Mouse (Mus musculus): ENCODE results near the gene Spg11. TPM values are rescaled to one million over a fixed set of nuclear protein-coding genes. Genes with fewer than 3 reads are reported as not detected.
A peak's percentile ranks its signal among the peaks of the same experiment; 100 is the strongest.

Gene Spg11
- polyA plus RNA-seq, 1 experiment from 2014 or later = 10.2 TPM

GRCm38 (mm10) chr2:122154479-122154878, 36.3 kb upstream of the Spg11 start:
- peaks cover 21% of the 10 kb centered on the region; the same call in 1 of the 2 replicates for H3K36me3 ChIP-seq
- H3K4me2 ChIP-seq = no peak overlapping the region
- no peak for ATAC-seq (ENCODE audit: borderline replicate concordance, extremely low read depth, low FRiP score, low TSS enrichment)
- no peaks in the 10 kb centered on the region for H3K27me3 ChIP-seq
- no peak overlapping the region for H3K27ac ChIP-seq
- no peak overlapping the region for H3K9ac ChIP-seq
- no peak overlapping the region for H3K4me3 ChIP-seq
- no peaks in the 10 kb centered on the region for H3K9me3 ChIP-seq
- 89% methylated on average over 2 of the region's 2 CpGs for WGBS
- peaks cover 11% of the 10 kb centered on the region; the same call in 1 of the 2 replicates for H3K4me1 ChIP-seq

GRCm38 (mm10) chr2:122153681-122154365, 35.6 kb upstream of the Spg11 start:
- no peak for ATAC-seq (ENCODE audit: borderline replicate concordance, extremely low read depth, low FRiP score, low TSS enrichment)
- 79% methylated on average over 7 of the region's 7 CpGs for WGBS

DNA sequence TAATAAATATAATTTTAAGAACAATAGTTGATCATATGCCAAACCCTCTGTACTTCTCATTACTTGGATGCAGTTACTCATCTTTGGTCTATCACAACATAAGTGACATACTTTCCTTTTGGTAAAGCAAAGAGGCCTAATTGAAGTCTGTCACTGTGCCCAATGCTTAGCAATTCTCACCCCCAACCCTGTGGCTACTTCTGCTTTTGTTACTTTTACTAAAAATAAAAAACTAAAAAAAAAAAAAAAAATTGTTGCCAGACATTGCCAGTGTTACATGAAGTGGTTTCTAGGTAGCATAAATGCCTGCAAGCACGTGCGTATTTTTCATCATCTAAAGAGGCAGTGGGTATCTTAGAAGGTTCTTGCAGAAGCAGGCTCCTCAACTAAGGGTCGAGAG, 34.7 kb upstream of the Spg11 start:
- no peak for ATAC-seq (ENCODE audit: borderline replicate concordance, extremely low read depth, low FRiP score, low TSS enrichment)
- Histone ChIP-seq H3K4me1 (peaks cover 9% of the 10 kb centered on the region; the same call in 1 of the 2 replicates), H3K36me3 (peaks cover 21% of the 10 kb centered on the region; the same call in 1 of the 2 replicates), H3K27ac (no peak overlapping the region), H3K27me3 (no peaks in the 10 kb centered on the region), H3K9me3 (no peaks in the 10 kb centered on the region), H3K4me3 (no peak overlapping the region), H3K9ac (no peak overlapping the region), H3K4me2 (no peak overlapping the region)
- WGBS = 85% methylated on average over 3 of the region's 3 CpGs

More at GRCm38 (mm10) chr2:122153681-122154365, 35.6 kb upstream of the Spg11 start:
- H3K4me1 ChIP-seq = peaks cover 13% of the 10 kb centered on the region; the same call in 1 of the 2 replicates
- H3K36me3 ChIP-seq = peaks cover 21% of the 10 kb centered on the region; the same call in 1 of the 2 replicates
- no peak overlapping the region for H3K4me3 ChIP-seq
- no peak overlapping the region for H3K4me2 ChIP-seq
- H3K9ac ChIP-seq = no peak overlapping the region
- no peaks in the 10 kb centered on the region for H3K27me3 ChIP-seq
- no peak overlapping the region for H3K27ac ChIP-seq
- no peaks in the 10 kb centered on the region for H3K9me3 ChIP-seq

GRCm38 (mm10) chr2:122151221-122151620, 33.0 kb upstream of the Spg11 start:
- no peak overlapping the region for H3K27ac ChIP-seq
- no peaks in the 10 kb centered on the region for H3K9me3 ChIP-seq
- H3K4me1 ChIP-seq = peaks cover 9% of the 10 kb centered on the region; the same call in 1 of the 2 replicates
- H3K27me3 ChIP-seq = no peaks in the 10 kb centered on the region
- H3K9ac ChIP-seq = no peak overlapping the region
- ATAC-seq (ENCODE audit: borderline replicate concordance, extremely low read depth, low FRiP score, low TSS enrichment) = no peak
- peaks cover 21% of the 10 kb centered on the region; the same call in 1 of the 2 replicates for H3K36me3 ChIP-seq
- WGBS = 98% methylated on average over 1 of the region's 1 CpGs
- no peak overlapping the region for H3K4me3 ChIP-seq
- H3K4me2 ChIP-seq = no peak overlapping the region

DNA sequence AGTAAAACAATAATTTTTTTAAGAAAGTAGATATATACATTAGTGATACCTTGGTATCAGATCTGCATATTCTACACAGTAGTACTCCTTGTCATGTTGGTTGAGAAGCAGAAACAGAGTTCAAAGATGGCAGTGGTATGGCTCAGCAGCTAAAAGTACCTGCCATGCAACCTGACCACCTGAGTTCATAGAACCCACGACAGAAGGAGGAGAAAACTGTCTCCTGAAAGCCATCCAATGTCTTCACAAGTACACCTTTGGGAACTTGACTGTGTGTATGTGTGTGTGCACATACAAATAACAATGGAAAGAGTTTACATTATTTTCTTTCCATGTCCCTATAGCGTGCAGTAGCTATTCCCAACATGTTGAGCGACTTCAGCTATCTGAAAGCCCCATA, 31.5 kb upstream of the Spg11 start:
- WGBS = 79% methylated on average over 3 of the region's 3 CpGs
- no peak overlapping the region for H3K9ac ChIP-seq
- no peak overlapping the region; the same call in 1 of the 2 replicates for H3K4me2 ChIP-seq
- H3K9me3 ChIP-seq = no peaks in the 10 kb centered on the region
- no peak for ATAC-seq (ENCODE audit: borderline replicate concordance, extremely low read depth, low FRiP score, low TSS enrichment)
- peaks cover 9% of the 10 kb centered on the region; the same call in 1 of the 2 replicates for H3K4me1 ChIP-seq
- H3K4me3 ChIP-seq = no peak overlapping the region
- no peak overlapping the region for H3K27ac ChIP-seq
- H3K27me3 ChIP-seq = no peaks in the 10 kb centered on the region
- H3K36me3 ChIP-seq = peaks cover 16% of the 10 kb centered on the region; the same call in 1 of the 2 replicates

DNA sequence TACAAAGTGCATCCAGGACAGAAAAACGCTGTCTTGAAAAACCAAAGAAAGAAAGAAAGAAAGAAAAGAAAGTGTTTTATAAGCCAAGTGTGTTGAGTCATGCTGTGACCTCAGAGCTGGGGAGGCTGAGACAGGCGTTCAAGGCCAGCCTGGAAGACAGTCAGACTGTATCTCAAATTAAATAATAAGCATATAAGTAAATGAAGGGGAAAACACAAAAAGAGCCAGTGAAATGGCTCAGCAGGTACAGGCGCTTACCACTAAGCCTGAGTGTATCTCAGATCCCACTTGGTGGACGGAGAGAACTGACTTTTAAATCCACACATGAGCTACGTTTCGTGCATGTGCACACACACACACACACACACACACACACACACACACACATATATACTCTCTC, 31.1 kb upstream of the Spg11 start:
- Histone ChIP-seq H3K9ac (no peak overlapping the region), H3K4me1 (peaks cover 9% of the 10 kb centered on the region; the same call in 1 of the 2 replicates), H3K27ac (no peak overlapping the region), H3K9me3 (no peaks in the 10 kb centered on the region), H3K4me3 (no peak overlapping the region), H3K27me3 (no peaks in the 10 kb centered on the region), H3K36me3 (peaks cover 16% of the 10 kb centered on the region; the same call in 1 of the 2 replicates), H3K4me2 (peak overlapping the region; percentile 55)
- ATAC-seq (ENCODE audit: borderline replicate concordance, extremely low read depth, low FRiP score, low TSS enrichment) = no peak
- 91% methylated on average over 6 of the region's 6 CpGs for WGBS

GRCm38 (mm10) chr2:122148242-122148917, 30.2 kb upstream of the Spg11 start:
- Histone ChIP-seq H3K9me3 (no peaks in the 10 kb centered on the region), H3K27me3 (no peaks in the 10 kb centered on the region), H3K4me1 (peaks cover 9% of the 10 kb centered on the region; the same call in 1 of the 2 replicates), H3K36me3 (peaks cover 15% of the 10 kb centered on the region; the same call in 1 of the 2 replicates), H3K27ac (peak overlapping the region; percentile 71; the same call in 1 of the 2 replicates), H3K4me3 (peak overlapping the region; percentile 54), H3K9ac (peak overlapping the region; percentile 51), H3K4me2 (peak overlapping the region; percentile 55)
- WGBS = 14% methylated on average over 18 of the region's 18 CpGs
- ATAC-seq (ENCODE audit: borderline replicate concordance, extremely low read depth, low FRiP score, low TSS enrichment) = peak; percentile 59

DNA sequence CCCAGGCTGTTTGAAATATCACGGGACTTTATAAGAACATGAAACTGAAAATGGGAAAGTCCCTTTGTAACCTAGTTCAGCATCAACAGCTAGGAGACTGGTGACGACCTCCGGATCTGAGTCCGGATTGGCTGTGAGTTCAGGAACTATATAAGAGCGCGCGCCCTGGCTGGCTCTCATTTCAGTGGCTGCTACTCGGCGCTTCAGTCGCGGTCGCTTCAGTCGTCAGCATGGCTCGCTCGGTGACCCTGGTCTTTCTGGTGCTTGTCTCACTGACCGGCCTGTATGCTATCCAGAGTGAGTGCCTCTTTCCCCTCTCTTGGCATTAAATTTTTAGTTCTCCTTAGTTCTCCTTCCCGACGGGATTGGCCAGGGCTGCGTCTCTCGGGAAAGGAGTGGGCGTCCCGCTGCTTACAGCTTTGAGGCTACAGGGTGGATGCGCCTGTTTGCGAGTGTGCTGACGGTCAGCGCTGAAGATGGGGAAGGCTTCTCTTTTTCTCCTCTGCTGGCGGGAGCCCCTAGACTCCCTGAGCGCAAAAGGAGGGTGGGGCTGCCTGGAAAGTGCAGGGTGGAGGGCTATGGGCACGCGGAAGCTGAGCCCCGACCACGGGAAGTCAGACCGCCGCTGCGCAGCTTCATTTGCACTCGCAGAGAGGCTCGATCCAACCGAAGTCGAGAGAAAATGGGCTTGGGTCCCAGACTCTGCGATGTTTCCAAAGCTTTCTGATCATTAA, 29.5 kb upstream of the Spg11 start, which contains the start of gene B2m:
Gene B2m, plus strand, starts transcription at position 179 of the 734 bp plus-strand sequence.
- peak within 1 kb of the TSS; percentile 55 for H3K4me2 ChIP-seq
- H3K36me3 ChIP-seq = peaks cover 10% of the 10 kb centered on the region; the same call in 1 of the 2 replicates
- no peaks in the 10 kb centered on the region for H3K27me3 ChIP-seq
- H3K9ac ChIP-seq = peak within 1 kb of the TSS; percentile 51
- peak within 1 kb of the TSS; percentile 71 for H3K27ac ChIP-seq
- WGBS = under 1% methylated on average over 40 of the region's 40 CpGs
- peak; percentile 97 for ATAC-seq (ENCODE audit: borderline replicate concordance, extremely low read depth, low FRiP score, low TSS enrichment)
- no peaks in the 10 kb centered on the region for H3K9me3 ChIP-seq
- peak within 1 kb of the TSS; percentile 54 for H3K4me3 ChIP-seq
- H3K4me1 ChIP-seq = peaks cover 9% of the 10 kb centered on the region; the same call in 1 of the 2 replicates

DNA sequence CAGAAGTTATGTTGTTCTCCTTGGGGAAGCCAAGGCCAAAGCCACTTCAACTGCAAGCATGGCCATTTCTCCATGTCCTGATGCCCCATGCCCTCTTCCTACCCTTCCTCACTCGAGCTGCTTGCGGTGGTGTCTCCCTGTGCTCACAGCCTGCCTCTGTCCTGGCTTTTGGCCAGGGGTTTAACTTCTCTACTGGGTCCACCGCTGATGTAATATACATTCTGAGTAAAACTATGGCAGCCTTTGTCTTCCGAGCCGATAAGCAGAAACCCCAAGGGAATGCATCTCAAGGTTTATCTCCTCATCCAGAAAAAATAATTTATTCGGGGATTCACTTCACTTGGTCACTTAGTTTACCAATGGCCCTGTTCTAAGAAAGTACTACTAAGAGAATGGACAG, 28.5 kb upstream of the Spg11 start:
- Histone ChIP-seq H3K27me3 (no peaks in the 10 kb centered on the region), H3K27ac (no peak overlapping the region), H3K9me3 (no peaks in the 10 kb centered on the region), H3K4me2 (no peak overlapping the region; the same call in 1 of the 2 replicates), H3K4me3 (no peak overlapping the region), H3K4me1 (peaks cover 9% of the 10 kb centered on the region; the same call in 1 of the 2 replicates), H3K36me3 (peaks cover 2% of the 10 kb centered on the region; the same call in 1 of the 2 replicates), H3K9ac (no peak overlapping the region)
- ATAC-seq (ENCODE audit: borderline replicate concordance, extremely low read depth, low FRiP score, low TSS enrichment) = no peak
- 59% methylated on average over 6 of the region's 6 CpGs for WGBS

- WGBS = 53% methylated on average over 4 of the region's 4 CpGs
- no peaks in the 10 kb centered on the region for H3K9me3 ChIP-seq
- H3K27me3 ChIP-seq = no peaks in the 10 kb centered on the region
- H3K4me3 ChIP-seq = no peak overlapping the region
- no peak overlapping the region for H3K4me2 ChIP-seq
- H3K36me3 ChIP-seq = no peaks in the 10 kb centered on the region
- H3K4me1 ChIP-seq = peaks cover 9% of the 10 kb centered on the region; the same call in 1 of the 2 replicates
- no peak overlapping the region for H3K9ac ChIP-seq
- H3K27ac ChIP-seq = no peak overlapping the region
- ATAC-seq (ENCODE audit: borderline replicate concordance, extremely low read depth, low FRiP score, low TSS enrichment) = no peak
These were observed 27.6 kb upstream of the Spg11 start for GRCm38 (mm10) chr2:122145756-122146155.

DNA sequence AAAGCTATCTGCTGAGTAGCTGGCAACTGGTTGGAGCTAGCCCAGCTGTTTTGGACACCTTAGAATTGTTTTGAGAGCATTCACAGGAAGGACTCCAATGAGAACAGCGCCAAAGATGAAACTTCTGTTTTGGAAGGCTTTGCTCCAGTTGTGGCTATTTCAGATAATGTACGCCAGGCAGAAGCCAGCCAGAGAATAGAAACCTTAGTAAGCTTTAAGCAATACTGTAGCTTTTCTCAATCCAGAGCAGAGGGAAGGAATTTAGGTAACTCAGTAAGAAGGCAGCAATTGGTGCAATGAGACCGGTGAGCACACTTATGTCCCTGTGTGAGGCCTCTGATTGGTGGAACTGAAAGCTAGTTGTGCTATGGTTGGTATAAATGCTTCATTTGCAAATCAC, 24.9 kb upstream of the Spg11 start:
- Histone ChIP-seq H3K9ac (no peak overlapping the region), H3K27ac (no peak overlapping the region), H3K27me3 (no peaks in the 10 kb centered on the region), H3K4me1 (no peaks in the 10 kb centered on the region), H3K9me3 (no peaks in the 10 kb centered on the region), H3K4me3 (no peak overlapping the region), H3K4me2 (no peak overlapping the region), H3K36me3 (no peaks in the 10 kb centered on the region)
- 83% methylated on average over 3 of the region's 3 CpGs for WGBS
- ATAC-seq (ENCODE audit: borderline replicate concordance, extremely low read depth, low FRiP score, low TSS enrichment) = no peak
